Mouse (Mus musculus): ENCODE data around the gene Nr2f1.

Nr2f1 gene

DNA sequence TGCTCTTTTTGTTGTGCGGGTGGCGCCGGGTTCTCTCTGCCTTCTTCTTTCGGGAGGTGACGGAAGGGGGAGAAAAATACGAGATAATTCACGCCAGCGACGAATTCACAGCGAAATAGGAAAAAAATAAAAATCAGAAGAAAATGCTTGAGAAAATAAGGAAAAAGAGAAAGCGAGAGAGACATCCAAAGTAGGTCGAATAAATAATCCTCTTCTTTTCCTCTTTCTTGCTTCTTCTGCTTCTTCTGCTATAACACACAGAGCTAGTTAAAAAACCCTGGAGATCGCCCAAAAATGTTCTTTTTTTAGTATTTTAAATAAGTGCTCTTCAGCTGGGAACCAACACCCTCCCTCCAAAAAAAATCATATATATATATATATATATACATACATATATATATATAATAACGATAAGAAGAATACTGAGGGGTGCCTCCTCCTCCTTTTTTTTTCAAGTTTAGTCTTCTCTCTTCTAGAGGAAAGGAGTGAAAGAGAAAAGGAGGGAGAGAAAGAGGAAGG is at the start of gene Nr2f1:
TSS of gene Nr2f1 (minus strand) at position 116 of the 519 bp plus-strand sequence.
- in situ Hi-C loops (cut with MboI, MseI): loop anchor here (25.0 kb wide), 1 partner anchor 1337 kb away; no protein-coding TSS in a partner anchor

GRCm38 (mm10) chr13:78221680-78222079 is 22.1 kb upstream of the Nr2f1 start:
- in situ Hi-C loops (cut with MboI, MseI): loop anchor here (25.0 kb wide), 1 partner anchor 1359 kb away; no protein-coding TSS in a partner anchor

DNA sequence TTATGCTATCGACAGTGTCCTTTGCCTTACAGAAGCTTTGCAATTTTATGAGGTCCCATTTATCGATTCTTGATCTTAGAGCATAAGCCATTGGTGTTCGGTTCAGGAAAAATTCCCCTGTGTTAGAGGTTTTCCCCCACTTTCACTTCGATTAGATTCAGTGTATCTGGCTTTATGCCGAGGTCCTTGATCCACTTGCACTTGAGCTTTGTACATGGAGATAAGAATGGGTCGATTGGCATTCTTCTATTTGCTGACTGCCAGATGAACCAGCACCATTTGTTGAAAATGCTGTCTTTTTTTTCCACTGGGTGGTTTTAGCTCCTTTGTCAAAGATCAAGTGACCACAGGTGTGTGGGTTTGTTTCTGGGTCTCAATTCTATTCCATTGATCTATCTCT is 20.7 kb upstream of the Nr2f1 start:
- in situ Hi-C loops (cut with MboI, MseI): loop anchor here (25.0 kb wide), 1 partner anchor 1358 kb away; no protein-coding TSS in a partner anchor

DNA sequence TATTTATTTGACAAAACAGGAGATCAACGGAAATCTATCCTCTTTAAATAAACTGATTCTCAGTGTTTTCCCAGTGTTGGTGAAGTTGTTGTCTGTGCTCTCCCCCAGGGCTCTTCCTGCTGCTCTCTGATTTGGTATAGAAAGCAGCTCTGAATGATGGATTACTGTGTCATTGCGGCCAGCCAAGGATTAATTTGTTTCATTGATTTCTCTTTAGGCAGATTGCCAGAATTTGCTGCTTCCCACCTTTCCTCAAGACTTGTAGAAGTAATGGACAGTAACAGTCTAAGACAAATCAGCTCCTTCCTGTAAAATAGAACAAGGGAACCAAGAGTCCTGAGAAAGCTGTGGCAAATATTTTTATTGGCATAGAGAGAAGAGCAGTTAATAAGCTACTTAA is 15.7 kb upstream of the Nr2f1 start:
- in situ Hi-C loops (cut with MboI, MseI): loop anchor here (25.0 kb wide), 1 partner anchor 1353 kb away; no protein-coding TSS in a partner anchor

DNA sequence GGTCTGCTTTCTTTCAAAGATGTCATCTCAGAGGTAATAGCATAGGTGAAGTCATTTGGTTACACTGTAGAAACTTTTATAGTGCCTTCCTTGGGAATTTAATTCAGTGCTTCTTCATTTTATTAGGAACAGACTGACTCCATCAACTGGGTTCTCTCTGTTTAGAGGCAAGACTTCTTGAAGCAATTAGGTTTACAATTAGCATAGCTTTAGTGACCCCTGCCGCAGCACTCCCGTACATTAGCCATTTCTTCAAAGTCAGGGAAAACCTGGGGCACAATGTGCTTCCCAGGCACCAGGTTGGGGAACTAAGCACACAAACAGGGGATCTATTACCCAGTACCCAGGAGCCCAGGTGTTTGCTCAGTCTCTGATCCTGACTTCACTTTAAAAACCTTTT is 13.6 kb upstream of the Nr2f1 start:
- in situ Hi-C loops (cut with MboI, MseI): loop anchor here (25.0 kb wide), 1 partner anchor 1351 kb away; no protein-coding TSS in a partner anchor

DNA sequence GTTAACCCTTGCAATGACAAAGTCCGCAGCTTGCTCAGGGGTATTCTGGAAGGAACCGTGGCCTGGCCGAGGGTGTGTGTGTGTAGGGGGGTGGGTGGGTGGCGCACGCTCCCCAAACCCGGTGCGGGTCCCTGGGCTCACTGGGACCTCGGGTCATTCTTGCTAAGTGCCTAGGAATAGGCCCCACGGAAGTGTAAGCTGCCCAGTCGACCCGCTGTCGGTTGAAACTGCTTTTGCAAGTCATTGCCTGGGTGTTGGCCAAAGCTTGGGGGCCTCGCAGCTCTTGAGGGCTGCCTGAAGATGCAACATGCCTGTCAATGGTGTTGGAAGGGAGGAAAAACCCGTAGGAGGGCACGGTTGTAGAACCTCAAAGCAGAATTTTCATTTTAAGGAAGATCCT is 12.6 kb upstream of the Nr2f1 start:
- in situ Hi-C loops (cut with MboI, MseI): loop anchor here (25.0 kb wide), 1 partner anchor 1350 kb away; no protein-coding TSS in a partner anchor

DNA sequence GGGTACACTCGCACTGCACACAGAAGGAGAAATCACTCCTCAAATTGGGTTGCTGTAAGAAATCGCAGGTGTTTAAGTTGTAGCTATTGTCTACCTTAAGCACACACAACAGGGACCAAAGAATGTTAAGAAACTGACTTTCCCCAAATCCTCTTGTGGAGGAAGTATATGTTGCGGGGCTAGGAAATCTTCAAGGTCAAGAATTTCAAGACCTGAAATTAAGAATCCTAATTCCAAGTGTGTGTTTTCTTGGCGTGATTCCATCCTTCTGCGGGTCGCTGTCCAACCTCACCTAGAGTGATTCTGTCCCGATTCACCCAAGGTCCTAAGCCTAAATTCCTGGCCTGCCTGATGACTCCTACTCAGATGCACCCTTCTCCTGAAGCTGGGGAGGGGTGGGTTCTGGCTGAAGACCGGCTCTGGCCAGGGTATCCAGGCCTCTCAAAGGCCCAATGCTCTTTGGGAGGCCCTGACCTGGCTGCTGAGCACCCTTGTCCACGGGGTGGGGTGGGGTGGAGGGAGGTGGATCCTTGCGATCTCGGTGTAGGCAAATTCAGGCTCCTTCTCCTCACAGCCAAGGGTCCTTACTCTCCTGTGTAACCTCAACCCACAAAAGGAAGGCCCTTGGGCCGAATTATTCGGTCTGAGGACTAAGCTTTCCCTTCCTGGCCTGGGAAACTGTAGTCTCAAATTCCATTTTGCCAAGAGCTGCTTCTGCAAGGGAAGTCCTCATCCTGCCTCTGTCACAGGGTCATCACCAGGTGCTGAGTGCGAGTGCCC is 11.9 kb upstream of the Nr2f1 start:
- in situ Hi-C loops (cut with MboI, MseI): loop anchor here (25.0 kb wide), 1 partner anchor 1349 kb away; no protein-coding TSS in a partner anchor

- in situ Hi-C loops (cut with MboI, MseI): loop anchor here (25.0 kb wide), 1 partner anchor 1348 kb away; no protein-coding TSS in a partner anchor
Observed at GRCm38 (mm10) chr13:78210748-78211089, 11.2 kb upstream of the Nr2f1 start.

DNA sequence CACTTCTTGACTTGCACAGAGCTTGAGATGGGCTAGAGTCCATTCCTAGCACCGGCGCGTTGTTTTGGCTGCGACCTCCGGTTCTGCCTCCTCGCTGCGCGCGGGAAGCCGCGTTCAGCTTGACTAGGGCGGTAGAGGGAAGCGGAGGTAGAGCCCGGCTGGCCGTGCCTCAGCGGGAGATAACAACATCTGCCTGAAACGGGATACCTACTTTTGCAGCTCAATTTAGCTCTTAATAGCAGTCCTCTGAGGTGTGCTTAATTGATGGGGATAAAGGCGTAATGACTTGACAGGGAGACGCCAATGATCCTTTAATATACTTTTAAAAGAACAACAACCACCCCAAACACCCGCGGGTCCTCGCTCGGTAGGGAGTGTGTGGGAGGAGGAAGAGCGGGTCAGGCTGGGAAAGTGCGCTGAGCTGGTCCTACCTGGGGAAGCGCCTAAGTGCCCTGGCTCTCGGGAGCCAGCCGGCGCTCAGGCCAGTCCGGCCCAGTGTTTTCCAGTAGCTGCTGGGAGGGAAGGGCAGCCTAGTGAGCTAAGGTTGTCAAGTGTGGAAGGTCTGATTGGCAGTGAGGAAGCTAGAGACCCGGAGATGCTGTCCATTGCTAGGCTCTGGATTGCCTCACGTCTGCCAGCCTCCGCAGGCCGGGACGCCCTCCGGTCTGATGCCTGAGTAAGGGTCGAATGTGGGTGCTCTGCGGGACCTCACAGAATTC is 10.6 kb upstream of the Nr2f1 start:
- in situ Hi-C loops (cut with MboI, MseI): loop anchor here (25.0 kb wide), 1 partner anchor 1348 kb away; no protein-coding TSS in a partner anchor

DNA sequence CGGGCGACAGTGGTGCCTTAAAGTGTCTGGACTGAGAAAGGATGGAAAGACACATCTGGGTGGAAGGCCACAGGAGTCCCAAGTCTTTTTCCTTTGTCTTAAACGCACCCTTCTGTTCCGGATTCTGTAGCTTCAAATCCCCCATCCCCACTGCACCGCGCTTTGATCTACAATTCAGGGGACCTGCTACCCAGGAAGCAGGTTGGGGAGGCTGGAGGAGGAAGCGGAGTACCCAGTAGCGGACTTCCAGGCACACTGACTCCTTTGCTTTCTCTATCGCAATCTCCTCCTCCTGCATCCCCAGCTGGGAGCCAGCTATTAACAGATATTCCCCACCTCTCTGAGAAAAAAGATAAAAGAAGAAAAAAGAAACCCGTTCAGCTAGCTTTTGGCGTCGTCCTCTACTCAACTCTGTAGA is 10.1 kb upstream of the Nr2f1 start:
- in situ Hi-C loops (cut with MboI, MseI): loop anchor here (25.0 kb wide), 1 partner anchor 1347 kb away; no protein-coding TSS in a partner anchor

DNA sequence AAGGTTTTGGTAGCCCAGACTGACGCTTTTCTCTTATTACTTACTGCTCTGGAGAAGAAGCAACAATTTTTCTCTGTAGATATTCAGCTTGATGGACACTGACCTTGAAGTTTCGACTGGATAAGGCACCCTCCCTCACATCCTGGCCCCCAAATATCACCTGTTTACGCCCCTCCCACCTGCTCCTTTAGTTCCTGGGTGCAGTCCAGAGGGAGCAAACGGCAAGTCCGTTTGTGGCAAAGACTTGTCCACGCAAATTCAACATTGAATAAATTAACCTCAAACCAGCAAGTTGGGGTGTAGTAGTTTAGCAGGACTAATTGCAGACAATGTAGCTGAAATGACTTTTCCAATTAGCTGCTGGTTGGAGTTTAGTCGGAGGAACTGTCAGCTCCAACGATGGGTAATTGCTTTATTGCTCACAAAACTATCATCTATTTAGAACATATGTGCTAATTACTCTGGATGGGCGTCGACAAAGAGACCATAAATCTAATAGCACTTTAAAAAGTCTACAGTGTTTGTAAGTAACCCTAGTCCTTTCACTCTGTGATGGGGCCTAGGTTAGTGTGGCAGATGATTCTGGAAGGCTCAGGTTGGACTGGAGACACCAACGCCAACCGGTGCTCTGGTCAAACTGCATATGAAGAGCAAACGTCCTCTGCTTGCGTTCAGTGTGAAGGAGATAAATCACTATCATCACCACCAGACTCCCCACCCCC is 9.3 kb upstream of the Nr2f1 start:
- in situ Hi-C loops (cut with MboI, MseI): loop anchor here (25.0 kb wide), 1 partner anchor 1347 kb away; no protein-coding TSS in a partner anchor

GRCm38 (mm10) chr13:78207796-78208645 is 8.5 kb upstream of the Nr2f1 start:
- in situ Hi-C loops (cut with MboI, MseI): loop anchor here (25.0 kb wide), 1 partner anchor 1346 kb away; no protein-coding TSS in a partner anchor

- in situ Hi-C loops (cut with MboI, MseI): loop anchor here (25.0 kb wide), 1 partner anchor 1345 kb away; no protein-coding TSS in a partner anchor
Observed at GRCm38 (mm10) chr13:78206891-78207430, 7.4 kb upstream of the Nr2f1 start.

GRCm38 (mm10) chr13:78205426-78205825 is 5.9 kb upstream of the Nr2f1 start:
- in situ Hi-C loops (cut with MboI, MseI): loop anchor here (25.0 kb wide), 1 partner anchor 1343 kb away; no protein-coding TSS in a partner anchor

- in situ Hi-C loops (cut with MboI, MseI): loop anchor here (25.0 kb wide), 1 partner anchor 1341 kb away; no protein-coding TSS in a partner anchor
Observed at GRCm38 (mm10) chr13:78203348-78204061, 3.9 kb upstream of the Nr2f1 start.

DNA sequence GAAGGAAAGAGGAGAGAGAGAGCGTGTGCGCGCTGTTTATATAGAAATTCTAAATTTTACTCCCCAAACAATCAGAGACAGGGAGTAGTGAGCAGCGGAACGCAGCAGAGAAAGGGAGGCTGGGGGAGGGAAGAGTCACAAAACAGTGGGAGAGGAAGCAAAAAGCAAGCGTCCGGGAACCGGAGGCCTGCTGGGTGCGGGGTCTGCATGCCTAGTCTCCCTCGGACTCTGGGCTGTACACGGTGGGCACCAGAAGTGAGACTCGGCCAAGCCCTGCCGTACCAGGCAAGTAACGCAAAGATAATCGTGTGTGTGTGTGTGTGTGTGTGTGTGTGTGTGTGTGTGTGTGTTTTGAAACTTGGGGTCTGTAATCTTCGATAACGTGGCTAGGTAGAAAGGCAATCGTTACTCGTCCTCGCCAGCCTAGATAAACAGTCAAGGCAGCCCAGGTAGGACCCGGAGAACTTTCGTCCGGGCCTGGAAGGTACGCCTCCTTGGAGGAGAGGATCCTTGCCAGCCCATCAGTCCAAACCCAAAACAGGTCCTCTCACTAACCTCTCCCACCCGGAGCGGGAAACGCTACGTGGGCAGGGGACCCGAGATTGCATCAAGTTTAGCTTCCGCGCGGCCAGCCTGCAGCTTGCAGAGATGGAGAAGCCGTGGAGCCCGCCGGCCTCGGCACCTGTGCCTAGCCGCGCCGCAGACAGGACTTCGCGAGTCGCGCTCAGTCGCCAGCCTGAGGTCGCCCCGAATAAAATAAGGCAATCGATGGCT is 3.2 kb upstream of the Nr2f1 start:
- in situ Hi-C loops (cut with MboI, MseI): loop anchor here (25.0 kb wide), 1 partner anchor 1340 kb away; no protein-coding TSS in a partner anchor

DNA sequence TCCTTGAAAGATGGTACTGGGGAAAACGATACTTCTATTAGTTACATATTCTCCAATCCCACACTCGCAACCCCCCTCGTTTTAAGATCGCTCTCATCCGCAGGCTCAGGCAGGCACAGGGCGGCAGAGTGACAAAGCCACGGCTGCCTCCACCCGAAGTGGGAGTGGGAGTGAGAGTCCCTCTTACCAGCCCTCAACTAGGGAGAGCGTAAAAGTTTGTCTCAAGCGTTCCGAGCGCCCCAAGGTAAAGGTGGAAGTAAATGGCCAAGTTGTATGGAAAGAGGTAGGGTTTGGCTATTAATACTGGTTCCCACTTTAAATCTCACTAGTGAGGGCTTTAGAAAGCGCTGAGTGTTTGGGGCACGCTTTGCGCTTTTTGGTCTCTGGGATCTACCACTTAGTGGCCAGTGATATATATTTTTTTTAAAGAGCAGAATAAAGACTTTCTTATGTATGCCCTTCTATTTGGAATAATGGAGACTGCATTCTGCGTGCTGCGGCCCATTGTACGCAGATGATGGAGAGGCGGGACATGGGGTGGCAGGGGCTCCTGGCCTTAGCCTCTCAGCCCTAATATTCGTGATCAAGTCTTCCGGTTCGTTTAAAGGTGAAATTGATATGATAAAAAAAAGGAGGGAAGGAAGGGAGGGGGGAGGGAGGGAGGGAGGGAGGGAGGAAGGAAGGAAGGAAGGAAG is 2.5 kb upstream of the Nr2f1 start:
- in situ Hi-C loops (cut with MboI, MseI): loop anchor here (25.0 kb wide), 1 partner anchor 1340 kb away; no protein-coding TSS in a partner anchor

Measured in T-helper 2 cell (primary cell).